Mouse (Mus musculus): ENCODE data around the gene Tceal3.
A peak's percentile ranks its signal among the peaks of the same experiment; 100 is the strongest.
"Not testable (repeated sequence)": the region's sequence is repeated elsewhere in the genome, so short reads cannot be mapped to it uniquely, and the experiment has no call there.

Tceal3 gene

GRCm38 (mm10) chrX:136590199-136590896 lies at the start of gene Tceal3:
Gene Tceal3, plus strand, starts transcription at chrX:136590842.
- DNase-seq: peak; percentile 58

GRCm38 (mm10) chrX:136543956-136544355 lies 46.7 kb upstream of the Tceal3 start, which contains the start of gene Kir3dl2:
Gene Kir3dl2, minus strand, starts transcription at chrX:136544056.
- not testable (repeated sequence) for DNase-seq

- DNase-seq: not testable (repeated sequence)
These were observed 21.5 kb upstream of the Tceal3 start for GRCm38 (mm10) chrX:136569094-136569493.

GRCm38 (mm10) chrX:136584617-136585016 lies 6.0 kb upstream of the Tceal3 start:
- no peak for DNase-seq

GRCm38 (mm10) chrX:136590897-136591257 lies 235 bp downstream of the Tceal3 start:
- DNase-seq: no peak

GRCm38 (mm10) chrX:136599416-136599815 lies 8.8 kb downstream of the Tceal3 start:
- DNase-seq: peak; percentile 8

GRCm38 (mm10) chrX:136606951-136607350 lies 16.3 kb downstream of the Tceal3 start:
- DNase-seq: no peak

GRCm38 (mm10) chrX:136607395-136607794 lies 16.8 kb downstream of the Tceal3 start:
- DNase-seq: no peak

- DNase-seq: no peak
These were observed 20.7 kb downstream of the Tceal3 start for GRCm38 (mm10) chrX:136611346-136611745.

GRCm38 (mm10) chrX:136615889-136616288 lies 25.2 kb downstream of the Tceal3 start:
- DNase-seq: not testable (repeated sequence)

- peak; percentile 54 for DNase-seq
These were observed 34.4 kb downstream of the Tceal3 start for GRCm38 (mm10) chrX:136624905-136625569.

GRCm38 (mm10) chrX:136625959-136626358 lies 35.3 kb downstream of the Tceal3 start:
- DNase-seq: no peak

- DNase-seq: no peak
These were observed 44.5 kb downstream of the Tceal3 start for GRCm38 (mm10) chrX:136635116-136635515.

- no peak for DNase-seq
These were observed 49.1 kb downstream of the Tceal3 start for GRCm38 (mm10) chrX:136639754-136640153.

- DNase-seq: not testable (repeated sequence)
These were observed 55.2 kb downstream of the Tceal3 start for GRCm38 (mm10) chrX:136645857-136646256.

GRCm38 (mm10) chrX:136666281-136666706 lies 75.7 kb downstream of the Tceal3 start:
- DNase-seq: peak; percentile 31

GRCm38 (mm10) chrX:136666762-136667464 lies 76.3 kb downstream of the Tceal3 start:
- peak; percentile 20 for DNase-seq

- DNase-seq: no peak
These were observed 78.2 kb downstream of the Tceal3 start for GRCm38 (mm10) chrX:136668794-136669193.

GRCm38 (mm10) chrX:136680989-136681388 lies 90.3 kb downstream of the Tceal3 start:
- no peak for DNase-seq

- not testable (repeated sequence) for DNase-seq
These were observed 101.1 kb downstream of the Tceal3 start for GRCm38 (mm10) chrX:136691606-136692293.

GRCm38 (mm10) chrX:136692294-136692675 lies 101.6 kb downstream of the Tceal3 start:
- no peak for DNase-seq

- DNase-seq: no peak
These were observed 102.6 kb downstream of the Tceal3 start for GRCm38 (mm10) chrX:136693196-136693595.

Measured in right cerebral cortex, postnatal 25 days (tissue).